Mouse (Mus musculus) myocyte (in vitro differentiated cells): ENCODE results near the gene Ltbp1. TPM values are rescaled to one million over a fixed set of nuclear protein-coding genes. Genes with fewer than 3 reads are reported as not detected.
A peak's percentile ranks its signal among the peaks of the same experiment; 100 is the strongest.

ENCODE experiments used
- H3K27me3 ChIP-seq: one replicate; pipeline ENCODE4 v1.6.1; 2011; ENCODE audit not compliant: control insufficient read depth, insufficient read depth, insufficient read length
- H3K36me3 ChIP-seq: one replicate; pipeline ENCODE4 v1.6.1; 2011; ENCODE audit not compliant: control insufficient read depth, insufficient read depth
- H3K4me2 ChIP-seq: one replicate; pipeline ENCODE4 v1.6.1; 2011; ENCODE audit warnings: low read depth, control low read depth
- H3K4me3 ChIP-seq: one replicate; pipeline ENCODE4 v1.5.1; 2011; ENCODE audit warnings: mild to moderate bottlenecking, control low read depth, moderate library complexity
- H3K79me2 ChIP-seq: one replicate; pipeline ENCODE4 v1.6.1; 2011; ENCODE audit not compliant: control insufficient read depth, insufficient read depth
- H3ac ChIP-seq: one replicate; pipeline ENCODE4 v1.6.1; 2011; ENCODE audit not compliant: control insufficient read depth, insufficient read length
- CEBPB ChIP-seq: IDR thresholded peaks from 2 replicates; pipeline ENCODE4 v1.6.1; 2011; ENCODE audit warnings: mild to moderate bottlenecking, moderate library complexity; ENCODE audit not compliant: poor library complexity, insufficient read depth, severe bottlenecking
- E2F4 ChIP-seq: IDR thresholded peaks from one replicate; pipeline ENCODE4 v1.6.1; 2011; ENCODE audit warnings: mild to moderate bottlenecking, control low read depth, moderate library complexity; ENCODE audit not compliant: insufficient read depth
- MAX ChIP-seq: IDR thresholded peaks from one replicate; pipeline ENCODE4 v1.6.1; 2011; ENCODE audit warnings: low read depth, mild to moderate bottlenecking, control low read depth
- MYOD1 ChIP-seq, 3 experiments: IDR thresholded peaks; one replicate each; pipeline ENCODE4 v1.6.1; 2011; ENCODE audit warnings: control low read depth in 2 of 3, low read depth in 2 of 3, mild to moderate bottlenecking in 2 of 3, moderate library complexity in 1 of 3; ENCODE audit not compliant: insufficient read length in 2 of 3, control insufficient read depth in 1 of 3
- MYOG ChIP-seq, 3 experiments: IDR thresholded peaks; one replicate each; pipeline ENCODE4 v1.6.1; 2011; ENCODE audit warnings: control low read depth in 2 of 3, low read depth in 2 of 3, mild to moderate bottlenecking in 2 of 3; ENCODE audit not compliant: insufficient read length in 2 of 3, control insufficient read depth in 1 of 3, insufficient read depth in 1 of 3
- POLR2A ChIP-seq: IDR thresholded peaks from one replicate; pipeline ENCODE4 v1.6.1; 2011; ENCODE audit warnings: low read depth, mild to moderate bottlenecking, control low read depth, moderate library complexity; ENCODE audit not compliant: insufficient read length
- POLR2AphosphoS2 ChIP-seq: IDR thresholded peaks from one replicate; pipeline ENCODE4 v1.6.1; 2011; ENCODE audit warnings: low read depth, control low read depth; ENCODE audit not compliant: insufficient read length
- REST ChIP-seq: IDR thresholded peaks from one replicate; pipeline ENCODE4 v1.6.1; 2011; ENCODE audit warnings: mild to moderate bottlenecking, control low read depth, moderate library complexity; ENCODE audit not compliant: insufficient read depth, insufficient read length
- SRF ChIP-seq: IDR thresholded peaks from one replicate; pipeline ENCODE4 v1.6.1; 2011; ENCODE audit warnings: low read depth; ENCODE audit not compliant: control insufficient read depth, insufficient read length
- TCF12 ChIP-seq: IDR thresholded peaks from one replicate; pipeline ENCODE4 v1.6.1; 2011; ENCODE audit warnings: mild to moderate bottlenecking, control low read depth; ENCODE audit not compliant: poor library complexity, insufficient read depth, severe bottlenecking
- TCF3 ChIP-seq: IDR thresholded peaks from one replicate; pipeline ENCODE4 v1.6.1; 2011; ENCODE audit warnings: low read depth, control low read depth; ENCODE audit not compliant: insufficient read length
- USF1 ChIP-seq: IDR thresholded peaks from one replicate; pipeline ENCODE4 v1.6.1; 2011; ENCODE audit warnings: low read depth, mild to moderate bottlenecking, control low read depth, moderate library complexity
- polyA plus RNA-seq: library from polyadenylated mRNA; unstranded; fragments of >200 nt; fragmentation: generic; extraction: Trizol; gene quantifications from one replicate; pipeline ENCODE4 v1.2.1, GENCODE M21; 2012; ENCODE audit warnings: missing spikeins

Ltbp1 gene
- polyA plus RNA-seq, 1 experiment = 19.4 TPM

DNA sequence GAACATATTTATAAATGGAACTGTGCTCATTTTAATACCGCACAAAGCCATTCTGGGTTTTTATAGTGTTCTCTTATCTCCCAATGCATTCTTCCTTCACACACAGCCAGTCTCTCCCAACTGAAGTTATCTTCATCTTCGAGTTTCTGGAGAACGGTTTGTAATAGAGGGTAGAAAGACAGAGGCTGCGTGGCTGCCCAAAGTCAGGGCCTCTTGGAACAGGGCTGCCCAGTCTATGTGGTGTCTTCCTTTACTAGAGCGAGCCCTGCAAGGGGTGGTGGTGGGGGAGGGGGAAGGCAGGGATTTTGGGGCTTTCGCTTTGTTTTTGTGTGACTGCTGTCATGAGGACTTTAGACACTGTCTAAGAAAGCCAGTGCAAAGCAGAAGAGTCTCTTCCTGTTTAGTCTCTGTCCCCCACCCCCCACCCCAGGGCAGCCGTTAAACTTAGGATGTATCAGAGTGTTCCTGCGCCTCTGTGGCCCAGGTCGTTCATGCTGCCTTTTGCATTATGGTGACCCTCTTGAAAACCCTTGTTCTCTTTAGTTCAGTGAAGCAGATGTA is 37.1 kb upstream of the Ltbp1 start:
- TF ChIP-seq REST (no peak), CEBPB (no peak), POLR2A (no peak), POLR2AphosphoS2 (no peak)
- Histone ChIP-seq H3K79me2 (no peaks in the 10 kb centered on the region), H3ac (no peak overlapping the region), H3K4me3 (no peak overlapping the region), H3K36me3 (no peaks in the 10 kb centered on the region), H3K4me2 (peak overlapping the region; percentile 32), H3K27me3 (no peaks in the 10 kb centered on the region)

DNA sequence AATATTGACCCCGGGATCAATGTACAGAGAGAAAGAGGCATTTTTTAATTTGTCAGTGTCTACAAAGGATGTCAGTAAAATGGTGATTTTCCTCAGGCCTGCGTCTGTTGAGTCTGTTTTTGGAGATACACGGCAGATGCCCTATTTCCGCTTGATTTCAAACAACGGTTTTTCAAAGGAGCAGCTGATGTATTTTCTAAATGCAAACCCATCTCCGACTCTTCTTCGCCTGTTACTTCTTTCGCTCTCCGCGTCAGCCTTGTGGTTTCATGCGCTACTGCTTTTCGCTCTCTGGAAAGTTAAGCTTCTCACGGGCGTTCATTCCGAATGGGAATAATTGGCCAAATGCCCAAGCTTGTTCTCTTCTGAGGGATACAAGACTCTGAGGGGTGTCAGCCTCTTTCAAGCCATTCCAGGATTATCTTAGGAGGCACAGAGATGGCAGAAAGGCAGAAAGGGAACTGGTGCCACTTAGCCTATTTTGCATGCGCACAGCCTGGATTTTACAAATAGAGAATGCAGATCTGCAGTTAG is 36.6 kb upstream of the Ltbp1 start:
- TF ChIP-seq TCF12 (no peak), E2F4 (no peak), USF1 (no peak), TCF3 (no peak), POLR2AphosphoS2 (no peak), MYOG (IDR thresholded peaks at IDR 0.05; ENCODE audit: control insufficient read depth in 1 of 3, insufficient read depth in 1 of 3, insufficient read length in 2 of 3, low read depth in 2 of 3) (no peak), CEBPB (no peak), SRF (no peak), REST (no peak), MYOD1 (IDR thresholded peaks at IDR 0.05; ENCODE audit: control insufficient read depth in 1 of 3, insufficient read length in 2 of 3, low read depth in 2 of 3) (no peak), MAX (no peak), POLR2A (no peak)
- H3K79me2 ChIP-seq = no peaks in the 10 kb centered on the region
- H3K36me3 ChIP-seq = no peaks in the 10 kb centered on the region
- H3K4me3 ChIP-seq = no peak overlapping the region
- H3K4me2 ChIP-seq = peak overlapping the region; percentile 32
- H3K27me3 ChIP-seq = no peaks in the 10 kb centered on the region
- H3ac ChIP-seq = no peak overlapping the region

DNA sequence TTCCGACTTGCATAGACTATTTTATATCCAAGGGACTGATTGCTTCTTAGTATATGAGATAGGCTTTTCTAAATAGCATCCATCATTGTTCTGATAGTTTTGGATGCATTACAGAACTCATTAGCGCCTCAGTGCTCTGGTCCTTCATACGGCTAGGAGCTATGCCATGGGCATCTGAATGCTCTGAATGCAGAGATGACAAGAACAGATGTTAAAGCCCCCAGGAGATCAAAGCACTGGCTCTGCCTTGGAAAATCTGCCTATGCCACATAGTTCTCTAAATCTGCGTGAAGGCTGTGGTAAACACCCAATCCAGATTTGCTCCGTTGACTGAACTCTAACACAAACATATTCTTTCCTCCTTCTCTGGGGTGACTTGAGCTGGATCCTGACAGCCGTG is 30.2 kb upstream of the Ltbp1 start:
- TF ChIP-seq MYOG (IDR thresholded peaks at IDR 0.05; ENCODE audit: control insufficient read depth in 1 of 3, insufficient read depth in 1 of 3, insufficient read length in 2 of 3, low read depth in 2 of 3) (no peak), SRF (no peak), POLR2A (no peak), MYOD1 (IDR thresholded peaks at IDR 0.05; ENCODE audit: control insufficient read depth in 1 of 3, insufficient read length in 2 of 3, low read depth in 2 of 3) (no peak), TCF3 (no peak), E2F4 (no peak), USF1 (no peak), REST (no peak), CEBPB (no peak), TCF12 (no peak), POLR2AphosphoS2 (no peak), MAX (no peak)
- H3K4me3 ChIP-seq = no peak overlapping the region
- no peaks in the 10 kb centered on the region for H3K36me3 ChIP-seq
- H3K4me2 ChIP-seq = no peak overlapping the region
- H3ac ChIP-seq = no peak overlapping the region
- H3K79me2 ChIP-seq = no peaks in the 10 kb centered on the region
- no peaks in the 10 kb centered on the region for H3K27me3 ChIP-seq

DNA sequence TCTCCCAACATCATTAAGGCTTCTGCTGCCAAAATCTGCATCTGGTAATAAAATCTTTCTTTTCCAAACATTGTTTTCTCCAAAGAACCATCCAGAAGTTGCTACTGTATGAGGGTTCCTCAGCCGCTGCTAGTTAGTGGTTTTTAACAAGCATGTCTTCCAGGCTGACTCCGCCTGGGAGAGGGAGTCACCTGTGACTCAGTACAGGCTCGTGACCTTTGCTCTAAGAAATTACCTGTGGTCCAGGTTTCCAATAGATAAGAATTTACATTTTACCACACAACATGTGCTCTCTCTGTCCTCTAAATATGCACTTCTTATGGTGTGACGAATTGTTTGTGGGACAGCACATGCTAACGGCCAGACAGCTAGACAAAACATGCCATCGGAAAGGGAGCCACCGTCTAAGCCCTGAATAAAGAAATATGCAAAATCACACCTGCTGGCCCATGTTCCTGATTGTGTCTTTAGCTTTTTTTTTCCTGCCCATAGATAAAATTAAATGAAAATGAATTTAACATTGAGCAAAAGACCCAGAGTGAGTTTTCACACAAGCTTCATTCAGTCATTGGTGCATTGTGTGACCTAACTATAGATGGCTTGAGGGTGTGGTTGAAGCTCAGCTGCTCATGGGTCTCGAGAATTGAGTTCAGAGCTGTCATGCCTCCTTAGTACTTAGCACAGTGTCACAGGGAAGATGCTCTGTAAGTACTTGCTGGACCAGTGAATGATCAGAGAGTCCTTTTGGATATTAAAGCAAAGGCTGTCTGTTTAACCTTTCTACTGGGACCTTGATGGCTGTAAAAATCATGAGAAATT is 29.0 kb upstream of the Ltbp1 start:
- H3K27me3 ChIP-seq = no peaks in the 10 kb centered on the region
- H3K4me3 ChIP-seq = no peak overlapping the region
- no peak overlapping the region for H3K4me2 ChIP-seq
- no peaks in the 10 kb centered on the region for H3K79me2 ChIP-seq
- TF ChIP-seq USF1 = no peak
- peak in 2 of 3 experiments; percentile 8 to 10 for TF ChIP-seq MYOD1 (IDR thresholded peaks at IDR 0.05; ENCODE audit: control insufficient read depth in 1 of 3, insufficient read length in 2 of 3, low read depth in 2 of 3)
- H3ac ChIP-seq = no peak overlapping the region
- H3K36me3 ChIP-seq = no peaks in the 10 kb centered on the region

DNA sequence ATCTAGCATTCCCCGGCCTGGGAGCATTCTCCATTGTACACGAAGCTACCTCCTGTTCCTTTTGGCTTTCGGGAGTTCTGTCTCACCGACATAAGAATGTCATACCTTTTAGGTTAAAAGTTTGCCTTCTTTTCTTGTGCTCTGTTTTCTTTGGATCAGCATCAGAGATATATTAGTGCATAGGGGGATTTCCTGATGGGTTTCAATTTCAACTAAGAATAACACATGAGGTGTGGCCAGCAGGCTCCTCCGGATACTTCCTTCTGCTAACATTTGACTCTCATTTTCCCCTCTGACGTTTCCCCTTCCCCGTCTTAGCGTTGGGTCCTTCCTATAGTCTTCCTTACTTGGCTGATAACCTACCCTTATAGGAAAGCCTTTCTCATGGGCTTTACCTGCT is 25.6 kb upstream of the Ltbp1 start:
- Histone ChIP-seq H3K27me3 (no peaks in the 10 kb centered on the region), H3K79me2 (no peaks in the 10 kb centered on the region), H3K4me3 (no peak overlapping the region), H3K36me3 (no peaks in the 10 kb centered on the region), H3ac (no peak overlapping the region), H3K4me2 (no peak overlapping the region)
- no peak for TF ChIP-seq E2F4
- TF ChIP-seq TCF12 = no peak
- TF ChIP-seq POLR2A = no peak
- no peak for TF ChIP-seq REST
- TF ChIP-seq MYOD1 (IDR thresholded peaks at IDR 0.05; ENCODE audit: control insufficient read depth in 1 of 3, insufficient read length in 2 of 3, low read depth in 2 of 3) = no peak
- no peak for TF ChIP-seq TCF3
- TF ChIP-seq SRF = no peak
- no peak for TF ChIP-seq USF1
- TF ChIP-seq CEBPB = no peak
- no peak for TF ChIP-seq POLR2AphosphoS2
- no peak for TF ChIP-seq MYOG (IDR thresholded peaks at IDR 0.05; ENCODE audit: control insufficient read depth in 1 of 3, insufficient read depth in 1 of 3, insufficient read length in 2 of 3, low read depth in 2 of 3)
- no peak for TF ChIP-seq MAX
